Mouse (Mus musculus) CH12F3 (cell line): ENCODE data around the gene 2510002D24Rik.
"Not testable (repeated sequence)": the region's sequence is repeated elsewhere in the genome, so short reads cannot be mapped to it uniquely, and the experiment has no call there.

ENCODE experiments used
- in situ Hi-C: fragments of 300-500 bp; cut with MboI; formaldehyde crosslinking; loops from 2 replicates; pipeline ENCODE4 v1.14.3; 2020; ENCODE audit warnings: low sequenced_read_pairs

Gene 2510002D24Rik

GRCm38 (mm10) chr16:18849521-18850190 is 13.3 kb downstream of the 2510002D24Rik start:
- in situ Hi-C loops: not testable (repeated sequence)

- in situ Hi-C loops: no loop called here
Observed at GRCm38 (mm10) chr16:18858551-18858950, 22.2 kb downstream of the 2510002D24Rik start.

DNA sequence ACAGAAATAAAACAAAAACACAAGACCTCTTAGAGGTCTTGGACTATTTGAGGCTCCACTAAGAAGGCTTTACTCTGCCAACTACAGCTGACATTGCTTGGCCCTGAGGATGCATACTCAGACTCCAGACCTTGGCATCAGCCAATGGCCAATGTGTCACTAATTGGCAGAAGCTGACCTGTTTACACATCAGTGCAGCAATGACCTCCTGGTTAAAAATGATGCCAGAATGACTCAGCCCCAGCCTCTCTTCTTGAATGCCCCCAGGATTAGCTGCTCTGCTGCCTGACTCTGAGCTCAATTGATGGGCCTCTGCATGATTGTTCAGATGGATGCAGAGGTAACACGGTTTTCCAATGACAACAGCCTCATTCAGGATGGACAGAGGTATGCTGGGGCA is 23.8 kb downstream of the 2510002D24Rik start:
- in situ Hi-C loops: no loop called here

GRCm38 (mm10) chr16:18870495-18870894 is 34.1 kb downstream of the 2510002D24Rik start:
- in situ Hi-C loops: not testable (repeated sequence)

- in situ Hi-C loops: no loop called here
Observed at GRCm38 (mm10) chr16:18876091-18876441, 39.7 kb downstream of the 2510002D24Rik start.

GRCm38 (mm10) chr16:18876442-18877308 is 40.3 kb downstream of the 2510002D24Rik start, which contains the start of the genes Mrpl40 and Hira:
Gene Mrpl40, minus strand, starts transcription at chr16:18876862.
Gene Hira, plus strand, starts transcription at chr16:18877037.
- in situ Hi-C loops: no loop called here

- in situ Hi-C loops: no loop called here
Observed at GRCm38 (mm10) chr16:18877386-18878090, 41.2 kb downstream of the 2510002D24Rik start.

DNA sequence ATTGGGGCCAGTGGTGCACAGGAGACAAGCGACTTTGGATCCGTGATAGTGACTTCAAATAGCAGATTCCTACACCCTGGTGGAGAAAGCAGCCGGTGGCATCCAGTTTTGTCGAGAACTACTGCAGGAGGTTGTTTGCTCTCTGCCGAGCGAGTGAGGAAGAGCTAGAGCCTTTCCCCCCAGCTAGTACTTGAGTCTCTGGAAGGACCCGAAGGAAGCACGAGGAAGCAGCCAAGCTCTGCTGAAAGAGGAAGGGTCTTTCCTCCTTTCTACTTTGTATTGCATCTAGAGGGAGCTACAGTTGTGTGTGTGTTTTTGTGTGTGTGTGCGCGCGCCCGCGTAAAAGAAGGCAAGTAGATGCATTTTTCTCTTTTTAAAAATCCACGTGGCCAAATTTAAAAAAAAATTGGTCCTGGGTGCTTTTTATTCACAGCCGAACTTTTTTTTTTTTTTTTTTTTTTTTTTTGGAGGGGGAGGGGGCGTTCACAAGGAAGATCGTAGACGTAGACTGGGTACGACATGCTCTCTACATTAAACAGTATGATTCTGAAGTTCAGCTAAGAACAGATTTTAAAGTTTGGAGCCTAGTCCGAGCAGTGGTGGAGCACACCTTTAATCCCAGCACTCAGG is 41.8 kb downstream of the 2510002D24Rik start:
- in situ Hi-C loops: no loop called here

DNA sequence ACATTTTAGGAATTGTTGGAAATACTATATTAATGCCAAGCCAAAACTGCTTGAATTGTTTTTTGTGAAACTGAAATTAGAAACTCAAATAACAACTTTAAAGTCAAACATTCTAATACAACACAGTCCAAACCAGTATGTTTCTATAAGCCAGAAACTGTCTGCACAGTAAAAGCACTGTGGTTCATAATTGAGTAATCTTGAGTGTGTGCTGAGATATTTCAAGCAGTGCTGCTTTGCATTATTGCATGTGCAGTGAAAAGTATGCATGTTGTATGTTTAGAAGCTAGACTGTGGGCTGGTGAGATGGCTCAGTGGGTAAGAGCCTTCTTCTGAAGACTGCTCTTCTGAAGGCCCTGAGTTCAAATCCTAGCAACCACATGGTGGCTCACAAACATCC is 47.7 kb downstream of the 2510002D24Rik start:
- in situ Hi-C loops: no loop called here
